ENCODE assay signal across 8 mouse cellular contexts in the genomic region with DNA sequence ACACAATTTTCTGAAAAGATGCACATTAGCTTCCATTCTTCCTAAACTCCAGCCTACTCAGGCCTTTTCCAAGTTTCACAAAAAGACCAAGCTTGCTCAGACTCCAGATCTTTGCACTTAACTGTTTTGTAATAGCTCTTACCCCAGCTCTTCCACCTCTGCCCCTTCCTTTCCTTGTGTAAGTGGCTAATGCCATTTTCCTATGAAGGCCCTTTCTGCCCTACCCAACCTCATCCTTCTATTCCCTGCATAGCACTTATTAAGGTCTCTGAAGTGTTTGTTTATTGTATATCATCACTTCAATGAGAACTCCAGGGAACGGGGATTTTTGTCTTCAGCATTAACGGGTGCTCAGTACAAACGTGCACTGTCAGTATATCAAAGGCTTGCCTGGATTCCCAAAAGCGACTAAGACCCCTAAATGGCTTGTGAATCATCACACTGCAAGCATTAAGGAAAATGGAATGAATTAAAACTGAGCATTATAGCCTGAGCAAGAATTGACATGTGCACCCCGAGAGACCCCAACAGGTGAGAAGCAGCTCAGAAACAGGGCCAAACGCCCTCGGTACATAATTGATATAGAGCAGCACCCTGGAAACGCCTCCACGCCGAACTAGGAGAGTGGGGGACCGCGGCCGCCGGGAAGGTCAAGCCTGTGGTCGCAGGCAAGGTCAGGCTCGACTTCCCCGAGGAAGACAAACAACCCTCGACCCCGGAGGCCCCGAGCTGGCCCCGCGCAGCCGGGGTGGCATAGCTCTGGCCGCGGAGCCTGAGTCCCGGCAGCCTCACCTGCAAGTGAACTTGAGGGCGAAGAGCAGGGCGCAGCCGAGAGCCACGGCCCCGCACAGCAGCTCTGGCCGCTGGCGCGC. TPM values are rescaled to one million over a fixed set of nuclear protein-coding genes. Genes with fewer than 3 reads are reported as not detected.
A peak's percentile ranks its signal among the peaks of the same experiment; 100 is the strongest.
DNase-seq lines count a peak whose midpoint lies in the region; ATAC-seq and TF ChIP-seq lines count a peak whose summit lies in the region.

No protein-coding gene starts in this region.

- DNase-seq in layer of hippocampus, adult 2 months (ENCODE audit: low spot score in 2 of 2), result peak; percentile 7 to 15
- DNase-seq in layer of hippocampus, postnatal 10 days (ENCODE audit: low spot score in 2 of 2), result no peak
- DNase-seq in WW6 (ENCODE audit: low read depth, low spot score), result peak; percentile 18
- peak; percentile 8 for DNase-seq in large intestine, adult 2 months (ENCODE audit: low read depth, low spot score)
- no peak for DNase-seq in thymus, postnatal 14 days
- no peak for DNase-seq in spleen, postnatal 14 days (ENCODE audit: low spot score in 2 of 2)

- under 1% methylated on average over 34 of the region's 34 CpGs for WGBS in large intestine, adult 2 months
- under 1% methylated on average over 34 of the region's 34 CpGs for WGBS in midbrain, embryonic 13.5 days

- peak overlapping the region; percentile 94 for H3K27ac ChIP-seq in layer of hippocampus, adult 2 months
- H3K27ac ChIP-seq in midbrain, embryonic 13.5 days, result peak overlapping the region; percentile 89

- H3K4me1 ChIP-seq in midbrain, embryonic 13.5 days (replicated peaks), result peaks cover 29% of the 10 kb centered on the region

- H3K4me2 ChIP-seq in midbrain, embryonic 13.5 days (replicated peaks), result peak overlapping the region; percentile 73

- H3K36me3 ChIP-seq in midbrain, embryonic 13.5 days, result peaks cover 18% of the 10 kb centered on the region

- H3K9me3 ChIP-seq in midbrain, embryonic 13.5 days, result no peaks in the 10 kb centered on the region

- peak overlapping the region; percentile 99 for H3K4me3 ChIP-seq in layer of hippocampus, adult 2 months
- peak overlapping the region; percentile 78 for H3K4me3 ChIP-seq in midbrain, embryonic 13.5 days (replicated peaks)

- ATAC-seq in erythroid progenitor cell, adult 5-6 weeks (replicated peaks; ENCODE audit: low FRiP score, poor library complexity, severe bottlenecking), result 0 out of 2 replicates have a peak, but pooled peaks have one; percentile 8
- ATAC-seq in midbrain, embryonic 13.5 days, result no peak

- no peaks in the 10 kb centered on the region for H3K27me3 ChIP-seq in midbrain, embryonic 13.5 days

- no peak for TF ChIP-seq CTCF in layer of hippocampus, adult 2 months (conservative IDR thresholded peaks at IDR 0.05)

- peak overlapping the region; percentile 86 for H3K9ac ChIP-seq in midbrain, embryonic 13.5 days (replicated peaks)

RNA-seq across cellular contexts. Expression of a gene that starts 0.7 kb away (rescaled TPM):
- total RNA-seq in layer of hippocampus, adult 2 months (2021), result 10 to 100 TPM; 30.5 to 31.5 TPM
- 10 to 100 TPM; 36.5 to 39.1 TPM for total RNA-seq in layer of hippocampus, postnatal 10 days (2021)
- total RNA-seq in erythroid progenitor cell, adult 5-6 weeks (2015; ENCODE audit: low replicate concordance), result 15.1 and 15.9 TPM in 2 replicates
- total RNA-seq in erythroid progenitor cell, adult 5-6 weeks (2017; ENCODE audit: low replicate concordance), result 18.0 and 28.1 TPM in 2 replicates
- polyA plus RNA-seq in large intestine, adult 2 months (2012; rRNA removed), result 35.9 and 45.2 TPM in 2 replicates
- polyA plus RNA-seq in midbrain, embryonic 13.5 days (2015; fragmentation: Nextera tagmentation; extraction: Ambion mirVana), result 27.5 and 30.0 TPM in 2 replicates

RNA-seq across cellular contexts. Expression of a gene that starts 42.5 kb away (rescaled TPM):
- total RNA-seq in layer of hippocampus, adult 2 months (2021), result 10 to 100 TPM; 74.5 to 96.1 TPM
- 10 to 100 TPM; 66.6 to 79.4 TPM for total RNA-seq in layer of hippocampus, postnatal 10 days (2021)
- total RNA-seq in erythroid progenitor cell, adult 5-6 weeks (2015; ENCODE audit: low replicate concordance), result 101 and 118 TPM in 2 replicates
- 128 and 160 TPM in 2 replicates for total RNA-seq in erythroid progenitor cell, adult 5-6 weeks (2017; ENCODE audit: low replicate concordance)
- 60.1 and 94.5 TPM in 2 replicates for polyA plus RNA-seq in large intestine, adult 2 months (2012; rRNA removed)
- 75.1 and 79.3 TPM in 2 replicates for polyA plus RNA-seq in midbrain, embryonic 13.5 days (2015; fragmentation: Nextera tagmentation; extraction: Ambion mirVana)

Comparison
In these comparisons a context has a peak if more than half of its experiments do, and no peak if none do; other contexts are left out.
1. DNase-seq: peak in layer of hippocampus, adult 2 months (2 of 2), WW6 (single experiment) and large intestine, adult 2 months (single experiment); none in layer of hippocampus, postnatal 10 days (0 of 2), thymus, postnatal 14 days (single experiment) and spleen, postnatal 14 days (0 of 2).